Mouse (Mus musculus) embryonic fibroblast, embryonic 13.5 days (primary cell): ENCODE results near the gene Cops6.

Experiments
- CTCF ChIP-seq: IDR thresholded peaks from 2 replicates; pipeline ENCODE4 v1.5.1; 2011; ENCODE audit warnings: mild to moderate bottlenecking, control low read depth, low read length, moderate library complexity, borderline replicate concordance; ENCODE audit not compliant: insufficient read depth
- POLR2A ChIP-seq: IDR thresholded peaks from 2 replicates; pipeline ENCODE4 v1.6.1; 2011; ENCODE audit warnings: low read depth, mild to moderate bottlenecking, control low read depth, low read length, moderate library complexity

GRCm38 (mm10) chr5:138194755-138195345, 34.0 kb downstream of the Cops6 start:
- TF ChIP-seq POLR2A (0 out of 2 replicates have a peak, but pooled peaks have one; percentile 41), CTCF (no peak)
